Mouse (Mus musculus) hindbrain, postnatal 0 days (tissue): ENCODE results near the gene Slc7a5. TPM values are rescaled to one million over a fixed set of nuclear protein-coding genes. Genes with fewer than 3 reads are reported as not detected.
A peak's percentile ranks its signal among the peaks of the same experiment; 100 is the strongest.

Source experiments
- ATAC-seq: fragments of 200-750 bp; cut with Nextera tagmentation; 2 replicates; pipeline ENCODE4 v1.8.0; 2017; ENCODE audit warnings: mild to moderate bottlenecking, moderate TSS enrichment, moderate library complexity
- DNase-seq: peaks from one replicate; pipeline ENCODE4 v3.0.0-alpha.2; 2015; ENCODE audit warnings: low spot score
- H3K27ac ChIP-seq: fragments of 300-500 bp; sonication (generic); 2 replicates; pipeline ENCODE4 v1.5.1; 2014; ENCODE audit warnings: mild to moderate bottlenecking
- H3K27me3 ChIP-seq: fragments of 300-500 bp; sonication (generic); 2 replicates; pipeline ENCODE4 v1.6.1; 2014; ENCODE audit warnings: low read length, mixed read lengths; ENCODE audit not compliant: insufficient read depth
- H3K36me3 ChIP-seq: fragments of 300-500 bp; sonication (generic); 2 replicates; pipeline ENCODE4 v1.6.1; 2014; ENCODE audit warnings: low read length, mixed read lengths; ENCODE audit not compliant: insufficient read depth
- H3K4me1 ChIP-seq: fragments of 300-500 bp; sonication (generic); 2 replicates; pipeline ENCODE4 v1.6.1; 2014; ENCODE audit warnings: antibody characterized with exemption, low read length, mixed read lengths; ENCODE audit not compliant: insufficient read depth
- H3K4me2 ChIP-seq: fragments of 300-500 bp; sonication (generic); 2 replicates; pipeline ENCODE4 v1.6.1; 2014; ENCODE audit warnings: low read depth, mild to moderate bottlenecking, low read length, moderate library complexity, mixed read lengths
- H3K4me3 ChIP-seq: fragments of 300-500 bp; sonication (generic); 2 replicates; pipeline ENCODE4 v1.5.1; 2014; ENCODE audit warnings: low read length
- H3K9ac ChIP-seq: fragments of 300-500 bp; sonication (generic); replicated peaks from 2 replicates; pipeline ENCODE4 v1.6.1; 2014; ENCODE audit warnings: mild to moderate bottlenecking, low read length, moderate library complexity, mixed read lengths
- H3K9me3 ChIP-seq: fragments of 300-500 bp; sonication (generic); 2 replicates; pipeline ENCODE4 v1.6.1; 2016; ENCODE audit warnings: low read length, mixed read lengths
- CTCF ChIP-seq: IDR thresholded peaks from 2 replicates; pipeline ENCODE4 v1.5.1; 2016; ENCODE audit warnings: antibody characterized with exemption, control low read depth, low read depth
- WGBS: fragments of 180-500 bp; shearing (Covaris S2); extraction: QIAGEN DNeasy Blood & Tissue Kit; methylation state at CpG from one replicate; pipeline ENCODE4 v1.1.7; 2014; 5-methylcytosine and 5-hydroxymethylcytosine counted together
- polyA plus RNA-seq: library from polyadenylated mRNA; unstranded; fragments of >200 nt; fragmentation: Nextera tagmentation; extraction: Ambion mirVana; gene quantifications from 2 replicates; pipeline ENCODE4 v1.2.1, GENCODE M21; 2015
- total RNA-seq: library from RNA; depleted of rRNA; stranded (reverse); fragments of >200 nt; gene quantifications from 2 replicates; pipeline ENCODE4 v1.2.3, GENCODE M21; 2014

Gene Slc7a5
- total and polyA plus RNA-seq, 2 experiments from 2014 or later, result 72.1 to 148 TPM

DNA sequence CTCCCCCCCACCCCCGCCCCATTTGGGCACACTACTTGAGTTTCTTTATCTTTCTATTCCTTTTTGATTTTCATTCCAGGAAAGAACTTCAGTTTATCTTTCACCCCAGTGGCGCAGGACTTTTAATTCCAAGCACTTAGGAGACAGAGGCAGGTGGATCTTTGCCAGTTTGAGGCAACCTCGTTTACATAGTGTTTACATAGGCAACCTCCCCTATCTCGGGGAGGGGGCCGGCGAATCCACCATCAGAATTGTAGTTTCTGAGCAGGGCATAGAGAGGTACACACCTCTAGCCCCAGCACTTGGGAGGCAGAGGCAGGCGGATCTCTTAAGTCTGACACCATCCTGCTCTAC lies 44.1 kb upstream of the Slc7a5 start:
- Histone ChIP-seq H3K9me3 (no peaks in the 10 kb centered on the region), H3K4me3 (peak overlapping the region; percentile 85), H3K27ac (peak overlapping the region; percentile 99), H3K4me2 (peak overlapping the region; percentile 84), H3K27me3 (no peaks in the 10 kb centered on the region), H3K36me3 (no peaks in the 10 kb centered on the region), H3K4me1 (peaks cover 28% of the 10 kb centered on the region), H3K9ac (peak overlapping the region; percentile 99)
- no peak for DNase-seq
- WGBS, result 32% methylated on average over 7 of the region's 7 CpGs
- TF ChIP-seq CTCF, result no peak
- no peak for ATAC-seq

DNA sequence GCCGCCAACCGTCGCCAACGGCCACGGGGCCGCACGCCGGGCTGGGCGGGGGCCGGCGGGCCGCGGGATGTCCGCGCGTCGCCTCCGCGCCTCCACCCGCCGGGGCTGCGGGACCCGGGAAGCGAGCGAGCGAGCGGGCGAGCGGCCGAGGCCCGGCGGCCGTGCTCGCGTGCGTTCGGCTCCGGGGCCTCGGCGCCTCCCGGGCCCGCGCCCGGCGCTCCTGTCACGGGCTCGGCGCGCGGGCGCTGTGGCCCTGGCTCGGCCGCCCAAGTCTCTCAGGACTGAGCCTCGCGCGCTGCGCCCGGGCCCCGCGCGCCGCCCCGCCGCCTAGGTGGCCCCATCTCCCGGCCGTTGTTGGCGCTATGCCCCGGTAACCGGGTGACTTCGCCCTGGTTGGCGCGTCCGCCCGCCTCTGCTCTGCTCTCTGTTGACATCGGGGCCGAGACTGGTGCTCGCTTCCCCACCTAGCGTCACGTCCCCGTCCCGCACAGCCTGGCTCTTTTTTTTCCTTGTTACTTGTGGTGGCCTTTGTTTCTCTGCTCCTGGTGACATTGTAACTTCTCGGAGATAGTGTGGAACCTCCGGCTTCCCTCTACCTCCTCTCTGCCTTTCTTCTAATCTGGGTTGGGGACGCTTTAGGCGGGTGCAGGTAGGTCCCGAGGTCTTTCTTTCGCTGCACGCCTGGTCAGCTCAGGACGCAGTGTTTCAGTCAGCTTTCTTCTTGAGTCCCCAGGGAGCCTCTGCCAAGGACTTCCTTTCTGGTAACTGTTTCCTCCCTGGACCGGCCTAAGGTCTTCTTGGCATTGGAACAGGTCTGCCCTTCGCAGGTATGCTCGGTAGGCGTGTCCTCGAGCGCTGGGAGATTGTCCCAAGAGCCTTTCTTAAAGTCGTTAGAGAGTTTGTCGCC lies 43.5 kb upstream of the Slc7a5 start:
- H3K4me1 ChIP-seq, result peaks cover 28% of the 10 kb centered on the region
- H3K4me2 ChIP-seq, result peak overlapping the region; percentile 84
- peak; percentile 74 for DNase-seq
- H3K9me3 ChIP-seq, result no peaks in the 10 kb centered on the region
- no peak; the same call in 1 of the 2 replicates for TF ChIP-seq CTCF
- peak overlapping the region; percentile 85 for H3K4me3 ChIP-seq
- peak overlapping the region; percentile 99 for H3K27ac ChIP-seq
- peak; percentile 8; the same call in 1 of the 2 replicates for ATAC-seq
- H3K27me3 ChIP-seq, result no peaks in the 10 kb centered on the region
- no peaks in the 10 kb centered on the region for H3K36me3 ChIP-seq
- peak overlapping the region; percentile 99 for H3K9ac ChIP-seq
- WGBS, result 1% methylated on average over 54 of the region's 97 CpGs

DNA sequence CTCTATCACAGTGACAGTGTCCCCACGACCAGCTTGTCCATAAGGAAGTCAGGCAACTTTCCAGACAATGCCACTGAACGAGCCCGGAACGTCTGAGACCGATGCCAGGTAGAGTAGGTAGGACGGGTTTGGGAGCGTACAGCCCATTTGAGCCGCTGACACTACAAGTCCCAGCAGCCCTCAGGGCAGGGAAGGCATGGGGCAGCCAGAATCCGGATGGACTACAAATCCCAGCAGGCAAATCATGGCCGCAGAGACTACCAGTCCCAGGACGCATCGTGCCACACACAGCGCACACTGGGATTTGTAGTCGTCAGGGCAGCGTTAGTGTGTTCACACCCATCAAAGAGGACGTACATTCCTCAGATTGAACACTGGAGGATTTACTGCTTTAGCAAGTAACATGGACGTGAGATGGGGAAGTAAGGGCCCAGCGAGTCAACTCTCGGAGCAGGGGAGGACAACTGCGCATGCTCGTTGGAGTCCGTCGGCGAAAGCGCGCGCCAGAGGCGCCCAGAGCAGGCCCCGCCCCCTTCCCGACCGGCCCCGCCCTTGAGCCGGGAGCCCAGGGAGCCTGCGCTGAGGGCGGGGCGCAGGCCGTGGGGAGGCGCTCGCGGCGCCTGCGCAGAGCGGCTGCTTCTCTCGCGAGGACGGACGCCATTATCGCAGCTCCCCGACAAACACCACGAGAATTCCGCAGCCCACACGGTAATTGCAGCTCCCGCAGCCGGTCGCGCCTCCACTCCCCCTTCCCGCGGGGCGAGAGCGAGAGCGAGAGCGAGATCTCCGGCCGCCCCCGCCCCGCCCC lies 42.7 kb upstream of the Slc7a5 start:
- Histone ChIP-seq H3K9ac (peak overlapping the region; percentile 99), H3K4me3 (peak overlapping the region; percentile 85), H3K27me3 (no peaks in the 10 kb centered on the region), H3K4me2 (peak overlapping the region; percentile 84), H3K9me3 (no peaks in the 10 kb centered on the region), H3K4me1 (peaks cover 28% of the 10 kb centered on the region), H3K27ac (peak overlapping the region; percentile 99), H3K36me3 (no peaks in the 10 kb centered on the region)
- TF ChIP-seq CTCF, result peak; percentile 8; the same call in 1 of the 2 replicates
- DNase-seq, result peak; percentile 100
- peak; percentile 95 for ATAC-seq
- WGBS, result under 1% methylated on average over 53 of the region's 66 CpGs

DNA sequence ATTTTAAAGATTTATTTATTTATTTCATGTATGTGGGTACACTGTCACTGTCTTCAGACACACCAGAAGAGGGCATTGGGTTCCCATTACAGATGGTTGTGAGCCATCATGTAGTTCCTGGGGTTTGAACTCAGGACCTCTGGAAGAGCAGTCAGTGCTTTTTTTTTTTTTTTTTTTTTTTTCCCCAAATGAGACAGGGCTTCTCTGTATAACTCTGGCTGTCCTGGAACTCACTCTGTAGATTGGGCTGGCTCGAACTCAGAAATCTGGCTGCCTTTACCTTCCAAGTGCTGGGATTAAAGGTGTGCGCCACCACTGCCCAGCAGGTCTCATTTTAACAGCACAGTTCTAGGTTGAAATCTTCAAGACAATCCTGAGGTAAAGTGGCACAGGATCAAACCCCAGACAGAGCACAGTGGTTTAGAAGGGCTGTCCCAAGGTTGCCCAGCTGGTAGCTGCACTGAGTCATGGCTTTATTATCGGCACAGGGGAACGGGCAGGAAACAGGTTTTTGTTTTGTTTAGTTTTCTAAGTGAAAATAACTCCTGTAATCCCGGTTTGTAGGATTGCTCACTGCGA lies 41.8 kb upstream of the Slc7a5 start, which contains the start of gene Banp:
Banp (plus strand) TSS at position 529 of the 579 bp plus-strand sequence.
- H3K4me2 ChIP-seq, result peak within 1 kb of the TSS; percentile 84
- H3K27me3 ChIP-seq, result no peaks in the 10 kb centered on the region
- H3K36me3 ChIP-seq, result no peaks in the 10 kb centered on the region
- H3K27ac ChIP-seq, result peak within 1 kb of the TSS; percentile 99
- DNase-seq (no peak), ATAC-seq (no peak)
- H3K4me1 ChIP-seq, result peaks cover 28% of the 10 kb centered on the region
- no peaks in the 10 kb centered on the region for H3K9me3 ChIP-seq
- TF ChIP-seq CTCF, result no peak
- peak within 1 kb of the TSS; percentile 85 for H3K4me3 ChIP-seq
- WGBS, result 61% methylated on average over 6 of the region's 6 CpGs
- peak within 1 kb of the TSS; percentile 99 for H3K9ac ChIP-seq

DNA sequence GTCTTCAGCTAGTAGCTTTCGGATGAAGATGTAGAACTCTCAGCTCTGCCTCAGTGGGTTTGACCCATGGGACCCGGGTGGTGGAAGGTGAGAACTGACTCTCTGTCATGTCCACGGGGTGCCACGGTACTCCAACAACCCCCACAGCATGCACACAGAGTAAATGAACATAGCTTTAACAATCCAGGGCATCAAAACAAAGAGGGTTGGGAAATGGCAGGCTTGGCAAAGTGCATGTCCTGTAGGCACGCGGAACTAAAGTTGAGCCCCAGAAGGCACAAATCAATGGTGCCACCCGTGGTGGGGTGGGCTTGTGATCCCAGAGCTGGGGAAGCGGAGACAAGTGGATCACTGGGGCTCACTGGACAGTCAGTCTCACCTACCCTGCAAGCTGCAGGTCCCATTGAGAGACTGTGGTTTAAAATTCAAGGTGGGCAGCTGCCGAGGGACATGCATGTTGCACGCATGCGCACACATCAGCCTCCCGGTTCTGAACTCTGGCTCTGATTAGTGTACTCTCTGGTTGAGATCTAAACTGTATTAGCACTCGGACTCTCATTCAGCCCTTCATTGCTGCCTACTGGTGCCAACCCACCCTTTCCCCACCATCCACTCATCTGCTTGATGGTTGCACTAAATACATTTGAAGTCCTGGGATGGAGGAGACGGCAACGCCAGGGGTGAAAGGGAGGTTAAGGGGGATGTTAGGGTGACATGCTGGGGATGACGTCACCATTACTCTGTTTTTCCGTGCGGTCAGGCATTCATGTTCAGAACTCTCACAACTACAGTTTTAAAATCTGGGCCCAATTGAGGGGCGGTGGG lies 41.0 kb upstream of the Slc7a5 start:
- H3K4me1 ChIP-seq, result peaks cover 28% of the 10 kb centered on the region
- H3K9ac ChIP-seq, result peak overlapping the region; percentile 31; the same call in 1 of the 2 replicates
- H3K4me3 ChIP-seq, result peak overlapping the region; percentile 36
- ATAC-seq (no peak), DNase-seq (no peak)
- peak overlapping the region; percentile 59 for H3K4me2 ChIP-seq
- no peaks in the 10 kb centered on the region for H3K36me3 ChIP-seq
- H3K27me3 ChIP-seq, result no peaks in the 10 kb centered on the region
- 54% methylated on average over 19 of the region's 19 CpGs for WGBS
- no peak for TF ChIP-seq CTCF
- peak overlapping the region; percentile 82 for H3K27ac ChIP-seq
- no peaks in the 10 kb centered on the region for H3K9me3 ChIP-seq

DNA sequence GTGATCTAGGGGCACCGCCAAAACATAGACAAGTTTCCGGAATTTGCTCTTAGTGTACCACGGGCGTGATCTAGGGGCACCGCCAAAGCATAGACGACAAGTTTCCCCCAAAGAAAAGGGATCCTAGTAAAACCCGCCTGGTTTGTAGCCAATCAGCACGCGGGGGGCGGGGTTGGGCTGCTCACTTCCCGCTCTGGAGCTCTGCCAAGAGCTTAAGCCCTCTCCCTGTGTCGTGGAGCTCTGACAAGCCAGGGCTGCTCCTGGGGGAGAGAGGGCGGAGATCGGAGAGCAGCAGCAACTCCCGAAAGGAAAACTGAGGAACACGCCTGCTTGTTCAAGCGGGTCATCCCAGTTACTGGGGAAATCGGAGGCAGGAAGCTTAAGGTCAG lies 40.3 kb upstream of the Slc7a5 start:
- Histone ChIP-seq H3K9me3 (no peaks in the 10 kb centered on the region), H3K4me1 (peaks cover 27% of the 10 kb centered on the region), H3K27me3 (no peaks in the 10 kb centered on the region), H3K4me3 (peak overlapping the region; percentile 36), H3K9ac (peak overlapping the region; percentile 31), H3K4me2 (peak overlapping the region; percentile 59), H3K27ac (peak overlapping the region; percentile 82), H3K36me3 (no peaks in the 10 kb centered on the region)
- no peak for ATAC-seq
- under 1% methylated on average over 18 of the region's 18 CpGs for WGBS
- DNase-seq, result peak; percentile 95
- no peak for TF ChIP-seq CTCF
